Mouse (Mus musculus) embryonic facial prominence, embryonic 12.5 days (tissue): ENCODE measurements around the gene Gm49322. TPM values are rescaled to one million over a fixed set of nuclear protein-coding genes. Genes with fewer than 3 reads are reported as not detected.

Source experiments
- ATAC-seq: fragments of 200-750 bp; cut with Nextera tagmentation; 2 replicates; pipeline ENCODE4 v1.8.0; 2017; ENCODE audit not compliant: insufficient number of reproducible peaks, insufficient read depth, low FRiP score, low TSS enrichment
- H3K27ac ChIP-seq: fragments of 300-500 bp; sonication (generic); 2 replicates; pipeline ENCODE4 v1.5.1; 2016; ENCODE audit warnings: mild to moderate bottlenecking
- H3K27me3 ChIP-seq: fragments of 300-500 bp; sonication (generic); 2 replicates; pipeline ENCODE4 v1.6.1; 2016; ENCODE audit warnings: mild to moderate bottlenecking, moderate library complexity
- H3K36me3 ChIP-seq: fragments of 300-500 bp; sonication (generic); 2 replicates; pipeline ENCODE4 v1.6.1; 2016; ENCODE audit warnings: mild to moderate bottlenecking
- H3K4me1 ChIP-seq: fragments of 300-500 bp; sonication (generic); 2 replicates; pipeline ENCODE4 v1.6.1; 2016
- H3K4me2 ChIP-seq: fragments of 300-500 bp; sonication (generic); replicated peaks from 2 replicates; pipeline ENCODE4 v1.6.1; 2016; ENCODE audit warnings: mild to moderate bottlenecking, moderate library complexity
- H3K4me3 ChIP-seq: fragments of 300-500 bp; sonication (generic); 2 replicates; pipeline ENCODE4 v1.5.1; 2016; ENCODE audit warnings: mild to moderate bottlenecking
- H3K9ac ChIP-seq: fragments of 300-500 bp; sonication (generic); 2 replicates; pipeline ENCODE4 v1.6.1; 2016; ENCODE audit warnings: mild to moderate bottlenecking, moderate library complexity
- H3K9me3 ChIP-seq: fragments of 300-500 bp; sonication (generic); 2 replicates; pipeline ENCODE4 v1.6.1; 2016; ENCODE audit warnings: mild to moderate bottlenecking, moderate library complexity
- WGBS: fragments of 180-500 bp; shearing (Covaris S2); methylation state at CpG from one replicate; pipeline ENCODE4 v1.1.7; 2016; 5-methylcytosine and 5-hydroxymethylcytosine counted together
- polyA plus RNA-seq: library from polyadenylated mRNA; unstranded; fragments of >200 nt; fragmentation: Nextera tagmentation; extraction: Ambion mirVana; gene quantifications from 2 replicates; pipeline ENCODE4 v1.2.1, GENCODE M21; 2016

Gm49322 gene
- polyA plus RNA-seq, 1 experiment from 2014 or later: 4.7 TPM

GRCm38 (mm10) chr10:80619465-80620244 lies 13.8 kb downstream of the Gm49322 start:
- ATAC-seq: no peak
- 33% methylated on average over 8 of the region's 8 CpGs for WGBS
- Histone ChIP-seq H3K4me1 (peaks cover 18% of the 10 kb centered on the region), H3K9ac (no peak overlapping the region), H3K9me3 (no peaks in the 10 kb centered on the region), H3K27me3 (no peaks in the 10 kb centered on the region), H3K4me3 (no peak overlapping the region), H3K36me3 (peaks cover 13% of the 10 kb centered on the region), H3K27ac (no peak overlapping the region), H3K4me2 (no peak overlapping the region)

DNA sequence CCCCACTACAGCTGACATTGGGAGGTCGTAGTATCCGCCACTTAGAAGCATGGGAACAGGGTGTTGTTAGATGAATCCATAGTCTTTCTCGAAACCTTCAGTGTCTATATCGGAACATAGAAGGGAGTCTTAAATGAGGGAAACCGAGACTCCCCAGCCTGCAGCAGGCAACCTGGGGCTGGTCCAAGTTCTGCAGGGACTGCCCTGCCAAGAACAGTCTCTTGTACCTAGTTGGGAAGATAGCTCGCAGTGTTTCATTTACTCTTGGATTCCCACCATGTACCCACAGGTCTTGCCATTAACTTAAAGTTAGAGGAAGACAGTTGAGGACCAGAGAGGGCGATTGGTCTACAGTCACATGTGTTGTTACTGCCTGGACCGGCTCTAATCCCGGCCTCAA lies 14.5 kb downstream of the Gm49322 start:
- peaks cover 6% of the 10 kb centered on the region for H3K36me3 ChIP-seq
- H3K4me2 ChIP-seq: no peak overlapping the region
- no peaks in the 10 kb centered on the region for H3K27me3 ChIP-seq
- 84% methylated on average over 9 of the region's 9 CpGs for WGBS
- no peak for ATAC-seq
- no peak overlapping the region for H3K27ac ChIP-seq
- no peak overlapping the region for H3K4me3 ChIP-seq
- no peak overlapping the region for H3K9ac ChIP-seq
- peaks cover 24% of the 10 kb centered on the region for H3K4me1 ChIP-seq
- H3K9me3 ChIP-seq: no peaks in the 10 kb centered on the region

DNA sequence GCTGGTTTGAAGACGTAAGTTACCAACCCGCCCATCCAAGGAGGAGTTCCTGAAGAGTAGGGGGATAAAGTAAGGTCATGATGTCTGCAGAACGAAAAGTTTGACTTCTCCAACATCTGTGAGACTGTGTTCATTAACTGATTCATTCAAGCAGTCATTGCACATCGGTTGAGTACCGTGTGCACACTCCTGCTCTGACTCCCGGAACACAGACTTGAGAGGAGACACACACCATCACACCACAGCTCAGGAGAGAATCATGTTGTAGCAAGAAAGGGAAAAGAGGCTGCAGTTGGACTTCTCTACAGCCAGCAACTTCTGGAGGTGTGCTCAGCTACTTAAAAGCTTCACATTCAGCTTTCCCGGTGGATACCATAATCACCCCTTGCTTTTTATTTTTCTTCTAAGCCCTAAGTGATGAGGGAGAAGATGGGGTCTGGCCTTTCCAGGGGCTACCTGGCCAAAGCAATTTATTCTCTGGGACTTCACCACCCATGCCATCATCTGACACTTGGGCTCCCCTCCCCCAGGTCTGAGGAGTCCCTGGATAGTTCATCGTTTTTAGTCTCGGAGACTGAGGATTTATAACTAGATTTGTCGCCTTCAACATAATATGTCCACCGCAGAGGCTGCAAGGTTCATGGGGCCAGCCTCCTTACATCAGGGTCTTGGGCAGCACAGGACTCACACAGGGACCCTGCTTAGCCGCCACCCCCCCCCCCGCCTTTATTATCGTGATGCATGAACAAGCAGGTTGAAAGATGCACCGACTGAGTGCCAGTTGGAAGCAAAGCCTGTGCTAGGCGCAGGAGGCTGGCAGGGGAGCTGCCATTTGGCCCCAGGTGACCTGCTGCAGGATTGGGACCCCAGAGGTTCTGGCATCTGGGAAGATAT lies 15.2 kb downstream of the Gm49322 start:
- Histone ChIP-seq H3K36me3 (no peaks in the 10 kb centered on the region), H3K27me3 (no peaks in the 10 kb centered on the region), H3K4me3 (peak overlapping the region; percentile 82), H3K9ac (peak overlapping the region; percentile 49), H3K27ac (peak overlapping the region; percentile 88), H3K4me2 (peak overlapping the region; percentile 56), H3K4me1 (peaks cover 24% of the 10 kb centered on the region), H3K9me3 (no peaks in the 10 kb centered on the region)
- WGBS: 62% methylated on average over 16 of the region's 16 CpGs
- ATAC-seq: no peak

- 5% methylated on average over 9 of the region's 9 CpGs for WGBS
- H3K4me3 ChIP-seq: peak overlapping the region; percentile 82
- H3K27me3 ChIP-seq: no peaks in the 10 kb centered on the region
- peak overlapping the region; percentile 88 for H3K27ac ChIP-seq
- H3K36me3 ChIP-seq: no peaks in the 10 kb centered on the region
- H3K9me3 ChIP-seq: no peaks in the 10 kb centered on the region
- peak overlapping the region; percentile 49 for H3K9ac ChIP-seq
- H3K4me1 ChIP-seq: peaks cover 24% of the 10 kb centered on the region
- peak overlapping the region; percentile 56 for H3K4me2 ChIP-seq
- ATAC-seq: no peak
Measured at GRCm38 (mm10) chr10:80621690-80621939, 15.8 kb downstream of the Gm49322 start.

- Histone ChIP-seq H3K4me2 (peak overlapping the region; percentile 93), H3K4me1 (peaks cover 24% of the 10 kb centered on the region), H3K27ac (peak overlapping the region; percentile 88), H3K9me3 (no peaks in the 10 kb centered on the region), H3K4me3 (peak overlapping the region; percentile 82), H3K9ac (peak overlapping the region; percentile 91), H3K36me3 (no peaks in the 10 kb centered on the region), H3K27me3 (no peaks in the 10 kb centered on the region)
- WGBS: under 1% methylated on average over 64 of the region's 64 CpGs
- peak; percentile 93 for ATAC-seq
Measured at GRCm38 (mm10) chr10:80621940-80622660, 16.3 kb downstream of the Gm49322 start.

DNA sequence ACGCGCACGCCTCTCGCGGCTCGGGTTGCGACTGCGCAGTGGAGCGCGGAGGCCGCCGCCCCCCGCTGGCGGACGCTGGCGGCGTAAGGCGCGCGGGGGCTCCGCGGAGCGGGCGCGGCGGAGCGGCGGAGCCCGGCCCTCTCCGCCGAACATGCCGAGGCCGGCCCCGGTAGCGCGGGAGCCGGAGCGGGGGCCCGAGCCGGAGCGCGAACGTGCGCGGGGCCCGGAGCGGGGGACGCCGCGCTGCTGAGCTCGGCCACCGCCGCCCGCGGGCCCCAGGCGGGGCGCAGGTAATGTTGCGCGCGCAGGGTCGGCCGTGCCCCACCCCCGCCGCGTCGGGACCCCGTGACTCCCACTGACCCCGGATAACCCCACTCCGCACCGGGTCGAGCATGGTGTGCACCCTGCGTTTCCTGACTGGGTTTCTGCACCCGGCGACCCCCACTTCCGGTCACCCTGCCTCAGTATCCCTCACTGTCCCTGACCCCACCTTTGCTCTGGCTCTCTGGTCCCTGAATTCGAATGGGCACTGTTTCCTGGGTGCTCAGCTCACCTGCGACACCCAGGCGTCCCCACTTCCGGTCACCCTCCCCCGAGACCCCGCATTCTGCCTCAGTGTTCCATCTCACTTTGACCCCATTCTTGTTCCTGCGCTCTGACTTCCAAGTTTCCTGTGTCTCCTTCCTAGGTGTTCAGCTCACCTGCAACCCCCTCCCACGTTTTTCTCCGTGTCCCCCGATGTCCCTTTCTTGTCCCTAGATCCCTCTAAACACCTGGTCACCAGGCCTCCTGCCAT lies 17.0 kb downstream of the Gm49322 start, which contains the start of gene Csnk1g2:
Csnk1g2 (plus strand) TSS at position 178 of the 796 bp plus-strand sequence.
- WGBS: under 1% methylated on average over 72 of the region's 85 CpGs
- H3K36me3 ChIP-seq: no peaks in the 10 kb centered on the region
- ATAC-seq: no peak
- H3K4me1 ChIP-seq: peaks cover 28% of the 10 kb centered on the region
- H3K9ac ChIP-seq: peak within 1 kb of the TSS; percentile 91
- peak within 1 kb of the TSS; percentile 82 for H3K4me3 ChIP-seq
- H3K27ac ChIP-seq: peak within 1 kb of the TSS; percentile 88
- H3K27me3 ChIP-seq: no peaks in the 10 kb centered on the region
- H3K4me2 ChIP-seq: peak within 1 kb of the TSS; percentile 93
- no peaks in the 10 kb centered on the region for H3K9me3 ChIP-seq

- peak overlapping the region; percentile 91 for H3K9ac ChIP-seq
- no peaks in the 10 kb centered on the region for H3K27me3 ChIP-seq
- peaks cover 28% of the 10 kb centered on the region for H3K4me1 ChIP-seq
- no peaks in the 10 kb centered on the region for H3K36me3 ChIP-seq
- peak overlapping the region; percentile 87 for H3K27ac ChIP-seq
- no peak for ATAC-seq
- peak overlapping the region; percentile 82 for H3K4me3 ChIP-seq
- no peaks in the 10 kb centered on the region for H3K9me3 ChIP-seq
- 11% methylated on average over 15 of the region's 15 CpGs for whole genome bisulfite sequencing
- peak overlapping the region; percentile 93 for H3K4me2 ChIP-seq
Measured at GRCm38 (mm10) chr10:80623457-80624191, 17.8 kb downstream of the Gm49322 start.

DNA sequence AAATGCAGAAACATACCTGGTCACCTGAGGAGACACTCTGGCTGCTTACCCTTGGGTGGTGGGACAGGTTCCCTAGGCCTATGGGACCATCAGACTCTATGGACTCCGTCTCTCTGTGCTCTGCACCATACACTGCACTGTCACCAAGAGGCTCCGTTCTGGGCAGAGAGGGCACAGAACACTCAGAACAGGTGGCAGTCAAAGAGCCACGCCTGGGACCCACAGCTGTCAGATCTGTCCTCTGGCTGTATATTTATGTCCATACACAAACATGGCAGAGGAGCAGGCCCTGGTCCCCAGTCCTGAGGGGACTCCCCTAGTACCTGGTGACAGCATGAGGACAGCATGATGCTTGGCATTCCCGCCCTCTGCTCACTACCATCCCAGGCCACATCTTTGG lies 19.9 kb downstream of the Gm49322 start:
- no peaks in the 10 kb centered on the region for H3K9me3 ChIP-seq
- no peak overlapping the region for H3K4me3 ChIP-seq
- no peak overlapping the region for H3K9ac ChIP-seq
- no peak for ATAC-seq
- peaks cover 11% of the 10 kb centered on the region; the same call in 1 of the 2 replicates for H3K36me3 ChIP-seq
- H3K27me3 ChIP-seq: no peaks in the 10 kb centered on the region
- H3K4me2 ChIP-seq: no peak overlapping the region
- H3K27ac ChIP-seq: no peak overlapping the region
- peaks cover 28% of the 10 kb centered on the region for H3K4me1 ChIP-seq
- 91% methylated on average over 4 of the region's 4 CpGs for WGBS

GRCm38 (mm10) chr10:80627685-80628084 lies 21.9 kb downstream of the Gm49322 start:
- peaks cover 11% of the 10 kb centered on the region; the same call in 1 of the 2 replicates for H3K36me3 ChIP-seq

GRCm38 (mm10) chr10:80628925-80629324 lies 23.1 kb downstream of the Gm49322 start:
- no peak for ATAC-seq
- H3K4me1 ChIP-seq: peaks cover 18% of the 10 kb centered on the region
- H3K9ac ChIP-seq: no peak overlapping the region
- no peaks in the 10 kb centered on the region for H3K27me3 ChIP-seq
- no peak overlapping the region for H3K27ac ChIP-seq
- no peak overlapping the region for H3K4me2 ChIP-seq
- peaks cover 14% of the 10 kb centered on the region for H3K36me3 ChIP-seq
- no peak overlapping the region for H3K4me3 ChIP-seq
- WGBS: 86% methylated on average over 9 of the region's 9 CpGs
- no peaks in the 10 kb centered on the region for H3K9me3 ChIP-seq

More at GRCm38 (mm10) chr10:80627685-80628084, 21.9 kb downstream of the Gm49322 start:
- no peak for ATAC-seq
- Histone ChIP-seq H3K4me1 (peaks cover 22% of the 10 kb centered on the region), H3K9me3 (no peaks in the 10 kb centered on the region), H3K27ac (no peak overlapping the region), H3K4me2 (no peak overlapping the region), H3K9ac (no peak overlapping the region), H3K27me3 (no peaks in the 10 kb centered on the region), H3K4me3 (no peak overlapping the region)
- 43% methylated on average over 2 of the region's 2 CpGs for whole genome bisulfite sequencing
